Mouse (Mus musculus): ENCODE measurements around the gene Lep. TPM values are rescaled to one million over a fixed set of nuclear protein-coding genes. Genes with fewer than 3 reads are reported as not detected.

Gene Lep
- polyA plus RNA-seq (2011; ENCODE audit: insufficient read depth, insufficient read length, low replicate concordance, missing spikeins), result not detected in 2 replicates

DNA sequence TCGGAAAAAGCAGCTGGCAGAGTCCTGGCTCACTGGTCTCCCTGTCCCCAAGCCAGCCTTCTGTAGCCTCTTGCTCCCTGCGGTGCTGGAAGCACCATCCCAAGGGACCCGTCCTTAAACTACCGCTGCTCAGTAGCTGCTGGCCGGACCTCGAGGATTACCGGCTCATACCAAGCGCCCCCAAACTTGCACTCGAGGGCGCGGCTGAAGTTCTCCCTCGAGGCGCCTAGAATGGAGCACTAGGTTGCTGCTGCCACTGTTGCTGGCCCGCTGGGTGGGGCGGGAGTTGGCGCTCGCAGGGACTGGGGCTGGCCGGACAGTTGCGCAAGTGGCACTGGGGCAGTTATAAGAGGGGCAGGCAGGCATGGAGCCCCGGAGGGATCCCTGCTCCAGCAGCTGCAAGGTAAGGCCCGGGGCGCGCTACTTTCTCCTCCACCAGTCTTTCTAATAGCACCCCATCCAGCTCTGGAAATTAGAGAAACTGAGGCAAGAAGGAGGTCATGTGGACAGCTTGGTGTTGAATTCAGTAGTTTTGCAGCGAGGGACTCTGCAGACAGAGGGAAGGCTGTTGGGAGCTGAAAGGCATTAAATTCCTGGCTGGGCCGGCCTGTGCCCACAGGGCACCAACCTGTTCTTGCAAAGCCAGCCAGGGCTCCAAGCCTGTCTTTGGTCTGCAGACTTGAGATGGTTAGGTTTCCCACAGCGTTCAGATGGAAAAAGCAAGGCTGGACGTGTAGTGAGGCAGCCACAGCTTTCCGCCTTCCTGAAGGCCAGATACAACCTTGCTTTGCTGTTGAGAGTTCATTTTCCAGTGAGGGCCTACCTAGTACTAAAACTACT is at the start of gene Lep:
Gene Lep (plus strand): TSS at position 375 of the 840 bp plus-strand sequence.
- H3K4me3 ChIP-seq (replicated peaks; ENCODE audit: control insufficient read depth, low read depth, low read length), result no peak within 1 kb of the TSS
- H3K27ac ChIP-seq (ENCODE audit: control insufficient read depth, insufficient read depth, low read depth, low read length, poor library complexity), result no peak within 1 kb of the TSS
- WGBS, result 79% methylated on average over 28 of the region's 28 CpGs
- TF ChIP-seq CTCF (IDR thresholded peaks at IDR 0.05; ENCODE audit: control insufficient read depth, insufficient read depth, low read length), result no peak
- TF ChIP-seq POLR2A (IDR thresholded peaks at IDR 0.05; ENCODE audit: borderline replicate concordance, control insufficient read depth, low read depth, low read length), result no peak
- H3K4me1 ChIP-seq (ENCODE audit: control insufficient read depth, insufficient read depth, low read length), result no peaks in the 10 kb centered on the region

DNA sequence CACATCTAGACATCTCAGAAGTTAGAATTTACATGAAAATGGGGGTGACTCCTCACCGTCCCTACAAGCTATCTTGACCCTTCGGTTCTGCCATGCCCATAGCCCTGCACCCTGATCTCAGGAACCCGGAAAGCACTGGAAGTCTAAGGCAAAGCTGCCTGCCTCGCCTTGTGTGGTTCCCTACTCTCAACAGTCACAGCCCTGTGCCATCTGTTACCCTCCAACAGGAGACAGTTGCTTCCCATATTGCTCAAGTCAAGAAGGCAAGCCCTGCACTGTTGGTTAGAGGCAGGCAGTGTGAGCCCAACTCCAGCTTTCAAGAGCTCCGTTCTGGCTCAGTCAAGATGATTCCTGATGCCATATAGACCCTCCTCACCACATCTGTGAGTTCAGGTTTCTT is 48.4 kb upstream of the Lep start:
- 80% methylated on average over 5 of the region's 5 CpGs for WGBS
- no peak for TF ChIP-seq POLR2A (IDR thresholded peaks at IDR 0.05; ENCODE audit: borderline replicate concordance, control insufficient read depth, low read depth, low read length)
- TF ChIP-seq CTCF (IDR thresholded peaks at IDR 0.05; ENCODE audit: control insufficient read depth, insufficient read depth, low read length), result no peak
- H3K4me1 ChIP-seq (ENCODE audit: control insufficient read depth, insufficient read depth, low read length), result no peaks in the 10 kb centered on the region
- H3K4me3 ChIP-seq (replicated peaks; ENCODE audit: control insufficient read depth, low read depth, low read length), result no peak overlapping the region
- no peak overlapping the region for H3K27ac ChIP-seq (ENCODE audit: control insufficient read depth, insufficient read depth, low read depth, low read length, poor library complexity)

- TF ChIP-seq CTCF (IDR thresholded peaks at IDR 0.05; ENCODE audit: control insufficient read depth, insufficient read depth, low read length) (no peak), POLR2A (IDR thresholded peaks at IDR 0.05; ENCODE audit: borderline replicate concordance, control insufficient read depth, low read depth, low read length) (no peak)
- H3K4me3 ChIP-seq (replicated peaks; ENCODE audit: control insufficient read depth, low read depth, low read length), result no peak overlapping the region
- WGBS, result 83% methylated on average over 6 of the region's 6 CpGs
- H3K4me1 ChIP-seq (ENCODE audit: control insufficient read depth, insufficient read depth, low read length), result no peaks in the 10 kb centered on the region
- no peak overlapping the region for H3K27ac ChIP-seq (ENCODE audit: control insufficient read depth, insufficient read depth, low read depth, low read length, poor library complexity)
Measured at GRCm38 (mm10) chr6:29013216-29013615, 46.8 kb upstream of the Lep start.

GRCm38 (mm10) chr6:29016891-29017412 is 43.1 kb upstream of the Lep start:
- TF ChIP-seq POLR2A (IDR thresholded peaks at IDR 0.05; ENCODE audit: borderline replicate concordance, control insufficient read depth, low read depth, low read length), result no peak
- no peak for TF ChIP-seq CTCF (IDR thresholded peaks at IDR 0.05; ENCODE audit: control insufficient read depth, insufficient read depth, low read length)
- Histone ChIP-seq H3K4me1 (ENCODE audit: control insufficient read depth, insufficient read depth, low read length) (no peaks in the 10 kb centered on the region), H3K27ac (ENCODE audit: control insufficient read depth, insufficient read depth, low read depth, low read length, poor library complexity) (no peak overlapping the region), H3K4me3 (replicated peaks; ENCODE audit: control insufficient read depth, low read depth, low read length) (no peak overlapping the region)
- WGBS, result 5% methylated on average over 16 of the region's 16 CpGs

DNA sequence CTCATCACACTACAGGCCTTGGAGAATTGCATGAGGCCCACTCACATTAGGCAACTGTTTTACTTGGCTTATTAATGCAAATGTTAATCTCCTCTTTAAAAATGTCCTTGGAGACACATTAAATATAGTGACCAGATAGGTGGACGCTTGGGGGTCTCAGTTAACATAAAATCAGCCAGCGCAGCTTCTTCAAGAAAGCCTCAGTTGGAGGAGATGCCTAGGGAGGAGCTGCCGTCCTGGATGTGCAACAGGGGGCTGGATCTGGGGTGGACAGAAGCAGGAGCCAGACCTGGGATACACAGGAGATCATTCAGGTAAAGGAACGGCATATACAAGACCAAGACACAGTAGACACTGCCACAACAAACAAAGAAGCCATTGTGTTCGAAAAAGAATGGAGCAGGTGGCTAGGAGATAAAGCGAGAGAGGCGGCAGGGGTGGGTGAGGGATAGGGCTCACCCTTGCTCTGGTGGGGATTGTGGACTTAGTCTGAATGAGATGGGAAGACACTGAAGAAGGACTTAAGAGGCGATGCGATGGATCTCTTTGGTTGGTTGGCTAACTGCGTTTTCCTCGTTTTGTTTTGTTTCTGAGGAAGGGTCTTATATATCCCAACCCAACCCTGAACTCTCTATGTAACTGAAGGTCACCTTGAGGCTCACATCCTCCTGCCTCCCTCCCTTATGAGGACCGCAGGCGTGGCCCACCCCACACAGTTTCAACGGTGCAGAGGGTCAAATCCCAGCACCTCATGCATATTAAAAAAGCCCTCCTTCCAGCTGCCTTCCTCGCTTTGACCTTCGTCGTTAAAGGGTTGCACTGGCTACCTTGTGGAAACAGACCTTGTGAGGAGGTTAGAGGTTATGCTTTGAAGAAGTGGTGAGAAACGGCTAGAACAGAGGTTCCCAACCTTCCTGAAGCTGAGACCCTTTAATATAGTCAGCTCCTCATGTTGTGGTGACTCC is 40.0 kb upstream of the Lep start:
- no peak overlapping the region for H3K4me3 ChIP-seq (replicated peaks; ENCODE audit: control insufficient read depth, low read depth, low read length)
- no peaks in the 10 kb centered on the region for H3K4me1 ChIP-seq (ENCODE audit: control insufficient read depth, insufficient read depth, low read length)
- no peak overlapping the region for H3K27ac ChIP-seq (ENCODE audit: control insufficient read depth, insufficient read depth, low read depth, low read length, poor library complexity)
- TF ChIP-seq CTCF (IDR thresholded peaks at IDR 0.05; ENCODE audit: control insufficient read depth, insufficient read depth, low read length) (no peak), POLR2A (IDR thresholded peaks at IDR 0.05; ENCODE audit: borderline replicate concordance, control insufficient read depth, low read depth, low read length) (no peak)
- 70% methylated on average over 18 of the region's 18 CpGs for whole genome bisulfite sequencing

GRCm38 (mm10) chr6:29020937-29021336 is 39.1 kb upstream of the Lep start:
- H3K4me1 ChIP-seq (ENCODE audit: control insufficient read depth, insufficient read depth, low read length), result no peaks in the 10 kb centered on the region
- TF ChIP-seq POLR2A (IDR thresholded peaks at IDR 0.05; ENCODE audit: borderline replicate concordance, control insufficient read depth, low read depth, low read length) (no peak), CTCF (IDR thresholded peaks at IDR 0.05; ENCODE audit: control insufficient read depth, insufficient read depth, low read length) (no peak)
- no peak overlapping the region for H3K4me3 ChIP-seq (replicated peaks; ENCODE audit: control insufficient read depth, low read depth, low read length)
- no peak overlapping the region for H3K27ac ChIP-seq (ENCODE audit: control insufficient read depth, insufficient read depth, low read depth, low read length, poor library complexity)
- 75% methylated on average over 5 of the region's 5 CpGs for WGBS

- TF ChIP-seq CTCF (IDR thresholded peaks at IDR 0.05; ENCODE audit: control insufficient read depth, insufficient read depth, low read length) (no peak), POLR2A (IDR thresholded peaks at IDR 0.05; ENCODE audit: borderline replicate concordance, control insufficient read depth, low read depth, low read length) (no peak)
- Histone ChIP-seq H3K4me3 (replicated peaks; ENCODE audit: control insufficient read depth, low read depth, low read length) (no peak overlapping the region), H3K27ac (ENCODE audit: control insufficient read depth, insufficient read depth, low read depth, low read length, poor library complexity) (no peak overlapping the region), H3K4me1 (ENCODE audit: control insufficient read depth, insufficient read depth, low read length) (no peaks in the 10 kb centered on the region)
- 49% methylated on average over 6 of the region's 6 CpGs for WGBS
Measured at GRCm38 (mm10) chr6:29021501-29021900, 38.5 kb upstream of the Lep start.

DNA sequence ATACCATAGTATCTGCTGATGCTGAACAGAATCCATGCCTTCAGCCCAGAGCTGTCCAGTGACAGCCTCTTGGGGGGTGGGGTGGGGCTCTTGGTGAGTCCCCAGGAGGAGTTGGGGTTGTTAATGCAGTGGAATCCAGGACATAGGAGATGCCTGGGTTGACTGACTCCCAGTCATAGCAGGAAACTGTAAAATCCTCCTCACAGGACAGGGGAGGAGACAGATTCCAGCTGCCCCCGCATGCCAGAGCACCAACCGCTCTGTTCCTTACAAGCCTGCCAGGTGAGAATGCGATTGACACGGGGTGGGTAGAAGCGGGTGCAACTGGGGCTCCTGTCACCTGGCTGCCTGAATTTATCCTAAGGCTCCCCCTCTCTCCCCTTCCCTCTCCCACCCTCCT is 37.9 kb upstream of the Lep start:
- TF ChIP-seq CTCF (IDR thresholded peaks at IDR 0.05; ENCODE audit: control insufficient read depth, insufficient read depth, low read length) (no peak), POLR2A (IDR thresholded peaks at IDR 0.05; ENCODE audit: borderline replicate concordance, control insufficient read depth, low read depth, low read length) (no peak)
- Histone ChIP-seq H3K27ac (ENCODE audit: control insufficient read depth, insufficient read depth, low read depth, low read length, poor library complexity) (no peak overlapping the region), H3K4me3 (replicated peaks; ENCODE audit: control insufficient read depth, low read depth, low read length) (no peak overlapping the region), H3K4me1 (ENCODE audit: control insufficient read depth, insufficient read depth, low read length) (no peaks in the 10 kb centered on the region)
- 60% methylated on average over 5 of the region's 5 CpGs for WGBS

All from bone marrow, adult 2 months (tissue).